In genomic region chr3:9427826-9428225, GRCm38 (mm10) we compare ENCODE assay signal across 24 mouse cellular contexts.
"Had no signal": no experiment of that assay in that cellular context is flagged by ENCODE, and none has a peak within 500 bp of the region (broad histone marks: within the 10 kb centered on the region; RNA-seq: fewer than 3 reads in every experiment).

No protein-coding gene starts in this region.

- H3K9ac ChIP-seq: heart, embryonic 13.5 days; heart, embryonic 15.5 days; hindbrain, embryonic 13.5 days; hindbrain, embryonic 15.5 days; kidney, embryonic 15.5 days; limb, embryonic 12.5 days; liver, embryonic 13.5 days had no signal

- H3K4me3 ChIP-seq: gastrocnemius, adult 2 months; heart, embryonic 13.5 days; heart, embryonic 15.5 days; hindbrain, embryonic 13.5 days; hindbrain, embryonic 15.5 days; kidney, embryonic 15.5 days; left cerebral cortex, adult 2 months; limb, embryonic 10.5 days; limb, embryonic 12.5 days; liver, embryonic 13.5 days had no signal

- H3K27ac ChIP-seq: gastrocnemius, adult 2 months; heart, embryonic 13.5 days; heart, embryonic 15.5 days; hindbrain, embryonic 13.5 days; hindbrain, embryonic 15.5 days; hindbrain, postnatal 0 days; kidney, embryonic 15.5 days; kidney, postnatal 0 days; left cerebral cortex, adult 2 months; limb, embryonic 10.5 days; limb, embryonic 12.5 days; liver, embryonic 13.5 days had no signal

- DNase-seq: gastrocnemius, adult 2 months; gastrocnemius, postnatal 10 days; gastrocnemius, postnatal 25 days; heart, adult 18-20 months; heart, postnatal 14 days; heart, postnatal 36 days; kidney, adult 11 months; kidney, adult 2 months; kidney, adult 9 months; kidney, postnatal 14 days; kidney, postnatal 36 days; liver; liver, embryonic 13.5 days had no signal

- ATAC-seq: hindbrain, postnatal 0 days; intestine, embryonic 16.5 days had no signal

- H3K36me3 ChIP-seq: heart, embryonic 13.5 days; heart, embryonic 15.5 days; hindbrain, embryonic 13.5 days; hindbrain, embryonic 15.5 days; kidney, embryonic 15.5 days; limb, embryonic 10.5 days; liver, embryonic 13.5 days had no signal

- H3K4me1 ChIP-seq: hindbrain, embryonic 15.5 days; kidney, embryonic 15.5 days; limb, embryonic 10.5 days; limb, embryonic 12.5 days; liver, embryonic 13.5 days had no signal

- H3K27me3 ChIP-seq: heart, embryonic 13.5 days; heart, embryonic 15.5 days; hindbrain, embryonic 13.5 days; hindbrain, embryonic 15.5 days; kidney, embryonic 15.5 days; limb, embryonic 12.5 days; liver, embryonic 13.5 days had no signal
